Mouse (Mus musculus) ES-Bruce4 (cell line): ENCODE results near the gene Inpp4b. TPM values are rescaled to one million over a fixed set of nuclear protein-coding genes. Genes with fewer than 3 reads are reported as not detected.

Experiments
- H3K27ac ChIP-seq: 2 replicates; pipeline ENCODE4 v1.5.1; 2012; ENCODE audit warnings: low read length, inconsistent platforms; ENCODE audit not compliant: insufficient read depth
- H3K27me3 ChIP-seq: 2 replicates; pipeline ENCODE4 v1.6.1; 2012; ENCODE audit warnings: mild to moderate bottlenecking, low read length, inconsistent platforms; ENCODE audit not compliant: control insufficient read depth, poor library complexity, insufficient read depth, severe bottlenecking
- H3K36me3 ChIP-seq: 2 replicates; pipeline ENCODE4 v1.6.1; 2012; ENCODE audit warnings: inconsistent platforms, mild to moderate bottlenecking, low read length, moderate library complexity; ENCODE audit not compliant: control insufficient read depth, poor library complexity, insufficient read depth, severe bottlenecking
- H3K4me1 ChIP-seq: one replicate; pipeline ENCODE4 v1.8.1; 2011; ENCODE audit warnings: low read length; ENCODE audit not compliant: control insufficient read depth, insufficient read depth
- H3K4me3 ChIP-seq: 2 replicates; pipeline ENCODE4 v1.5.1; 2011; ENCODE audit warnings: low read depth, mild to moderate bottlenecking, low read length
- H3K9ac ChIP-seq: 2 replicates; pipeline ENCODE4 v1.6.1; 2012; ENCODE audit warnings: low read depth, mild to moderate bottlenecking, inconsistent platforms; ENCODE audit not compliant: poor library complexity, severe bottlenecking
- H3K9me3 ChIP-seq: replicated peaks from 2 replicates; pipeline ENCODE4 v1.6.1; 2012; ENCODE audit warnings: mild to moderate bottlenecking, low read length, inconsistent platforms; ENCODE audit not compliant: control insufficient read depth, poor library complexity, insufficient read depth, severe bottlenecking
- CTCF ChIP-seq: IDR thresholded peaks from one replicate; pipeline ENCODE4 v1.8.1; 2011; ENCODE audit warnings: low read depth, low read length
- EP300 ChIP-seq: IDR thresholded peaks from 2 replicates; pipeline ENCODE4 v1.6.1; 2011; ENCODE audit warnings: low read depth, low read length; ENCODE audit not compliant: insufficient read depth
- POLR2A ChIP-seq: IDR thresholded peaks from one replicate; pipeline ENCODE4 v1.8.1; 2011; ENCODE audit warnings: low read length; ENCODE audit not compliant: insufficient read depth
- polyA plus RNA-seq: library from polyadenylated mRNA; stranded (reverse); fragments of >200 nt; gene quantifications from 2 replicates; pipeline ENCODE4 v1.2.4, GENCODE M21; 2011; ENCODE audit warnings: low read depth; ENCODE audit not compliant: missing spikeins, insufficient read depth, insufficient read length

The Inpp4b gene
- polyA plus RNA-seq, 1 experiment: not detected

- no peaks in the 10 kb centered on the region for H3K4me1 ChIP-seq
- no peak overlapping the region for H3K27ac ChIP-seq
- H3K27me3 ChIP-seq: no peaks in the 10 kb centered on the region
- H3K4me3 ChIP-seq: no peak overlapping the region
- H3K36me3 ChIP-seq: no peaks in the 10 kb centered on the region
- H3K9ac ChIP-seq: no peak overlapping the region
- no peaks in the 10 kb centered on the region for H3K9me3 ChIP-seq
- no peak for TF ChIP-seq EP300
- TF ChIP-seq POLR2A: no peak
- no peak for TF ChIP-seq CTCF
These were observed 172.1 kb downstream of the Inpp4b start for GRCm38 (mm10) chr8:81514425-81514824.

GRCm38 (mm10) chr8:81522085-81522484, 179.7 kb downstream of the Inpp4b start:
- Histone ChIP-seq H3K9ac (no peak overlapping the region), H3K27ac (no peak overlapping the region), H3K27me3 (no peaks in the 10 kb centered on the region), H3K4me3 (no peak overlapping the region), H3K9me3 (no peaks in the 10 kb centered on the region), H3K4me1 (no peaks in the 10 kb centered on the region), H3K36me3 (no peaks in the 10 kb centered on the region)
- no peak for TF ChIP-seq CTCF
- TF ChIP-seq EP300: no peak
- TF ChIP-seq POLR2A: no peak

DNA sequence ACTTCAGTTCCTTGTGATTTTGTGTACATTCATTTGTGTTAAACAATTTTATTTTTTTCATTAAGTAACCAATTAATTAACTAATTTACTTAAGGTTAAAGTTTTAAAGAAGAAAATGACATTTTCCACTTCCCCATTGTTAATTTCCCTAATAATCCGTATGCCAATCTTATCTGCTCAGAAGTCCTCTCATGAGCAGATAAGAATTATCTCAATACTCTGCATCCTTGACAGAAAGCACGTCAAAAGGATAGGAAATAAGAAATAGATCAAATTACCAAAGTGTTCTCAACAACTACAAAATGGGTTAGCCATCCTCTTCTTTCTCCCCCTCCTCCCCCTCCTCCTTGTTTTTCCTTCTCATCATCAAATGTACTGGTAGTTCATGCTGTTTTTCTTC, 182.2 kb downstream of the Inpp4b start:
- Histone ChIP-seq H3K9me3 (no peaks in the 10 kb centered on the region), H3K27ac (no peak overlapping the region), H3K36me3 (no peaks in the 10 kb centered on the region), H3K27me3 (no peaks in the 10 kb centered on the region), H3K4me1 (no peaks in the 10 kb centered on the region), H3K4me3 (no peak overlapping the region), H3K9ac (no peak overlapping the region)
- no peak for TF ChIP-seq CTCF
- no peak for TF ChIP-seq EP300
- TF ChIP-seq POLR2A: no peak

- TF ChIP-seq CTCF (no peak), EP300 (no peak), POLR2A (no peak)
- no peaks in the 10 kb centered on the region for H3K9me3 ChIP-seq
- no peak overlapping the region for H3K4me3 ChIP-seq
- no peak overlapping the region for H3K27ac ChIP-seq
- no peaks in the 10 kb centered on the region for H3K36me3 ChIP-seq
- no peaks in the 10 kb centered on the region for H3K27me3 ChIP-seq
- no peak overlapping the region for H3K9ac ChIP-seq
- H3K4me1 ChIP-seq: no peaks in the 10 kb centered on the region
These were observed 185.3 kb downstream of the Inpp4b start for GRCm38 (mm10) chr8:81527661-81528060.

DNA sequence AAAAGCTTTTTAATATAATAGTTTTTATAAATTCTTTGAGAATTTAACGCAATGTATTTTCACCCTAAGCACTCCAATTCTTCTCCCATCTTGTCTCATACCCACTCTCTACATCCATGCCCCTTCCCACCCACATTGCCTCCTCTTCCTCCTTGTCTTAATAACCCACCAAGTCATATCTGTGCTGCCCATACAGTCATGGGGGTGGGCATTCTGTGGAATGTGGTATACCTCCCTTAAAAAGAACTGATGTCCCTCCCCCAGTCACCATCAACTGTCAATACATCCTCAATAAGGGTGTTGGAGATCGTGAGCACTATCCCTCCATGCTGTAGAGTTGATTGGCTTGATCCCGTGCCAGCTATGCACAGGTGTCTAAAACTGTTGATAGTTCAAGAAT, 196.0 kb downstream of the Inpp4b start:
- no peak for TF ChIP-seq EP300
- TF ChIP-seq CTCF: no peak
- TF ChIP-seq POLR2A: no peak
- no peak overlapping the region for H3K9ac ChIP-seq
- H3K4me1 ChIP-seq: no peaks in the 10 kb centered on the region
- no peak overlapping the region for H3K4me3 ChIP-seq
- no peak overlapping the region for H3K27ac ChIP-seq
- no peaks in the 10 kb centered on the region for H3K36me3 ChIP-seq
- no peaks in the 10 kb centered on the region; the same call in 1 of the 2 replicates for H3K27me3 ChIP-seq
- H3K9me3 ChIP-seq: no peaks in the 10 kb centered on the region

- Histone ChIP-seq H3K27ac (no peak overlapping the region), H3K4me3 (no peak overlapping the region), H3K9me3 (no peaks in the 10 kb centered on the region), H3K27me3 (no peaks in the 10 kb centered on the region), H3K36me3 (no peaks in the 10 kb centered on the region), H3K9ac (no peak overlapping the region), H3K4me1 (no peaks in the 10 kb centered on the region)
- TF ChIP-seq EP300 (no peak), CTCF (no peak), POLR2A (no peak)
These were observed 216.2 kb downstream of the Inpp4b start for GRCm38 (mm10) chr8:81558550-81558949.
